Mouse (Mus musculus): Measurements from ENCODE around the gene Ffar2.

GRCm38 (mm10) chr7:30823675-30824074 lies at the start of gene Ffar2:
- TF ChIP-seq GATA1 (IDR thresholded peaks at IDR 0.05; ENCODE audit: low read length): no peak
- no peak for TF ChIP-seq TAL1 (IDR thresholded peaks at IDR 0.05; ENCODE audit: low read length)
